Mouse (Mus musculus) ES-E14 (cell line): Measurements from ENCODE around the gene Cacna1g.

Experiments
- MAFK ChIP-seq: IDR thresholded peaks from 2 replicates; pipeline ENCODE4 v1.6.1; 2014; ENCODE audit warnings: mild to moderate bottlenecking, low read depth, low read length, inconsistent platforms; ENCODE audit not compliant: insufficient read depth
- ZC3H11A ChIP-seq: IDR thresholded peaks from 2 replicates; pipeline ENCODE4 v1.6.1; 2012; ENCODE audit warnings: low read depth, mild to moderate bottlenecking, inconsistent platforms, low read length, borderline replicate concordance
- ZNF384 ChIP-seq: IDR thresholded peaks from 2 replicates; pipeline ENCODE4 v1.6.1; 2012; ENCODE audit warnings: low read depth, low read length, inconsistent platforms

- TF ChIP-seq MAFK, result no peak
- TF ChIP-seq ZNF384, result no peak
- TF ChIP-seq ZC3H11A, result no peak
These were observed 8.0 kb upstream of the Cacna1g start for GRCm38 (mm10) chr11:94481963-94482362.
